Mouse (Mus musculus): ENCODE data around the gene Rpl13. TPM values are rescaled to one million over a fixed set of nuclear protein-coding genes. Genes with fewer than 3 reads are reported as not detected.
A peak's percentile ranks its signal among the peaks of the same experiment; 100 is the strongest.

Gene Rpl13
- total and polyA plus RNA-seq, 3 experiments, result 1,306 to 3,113 TPM; not detected in 1

DNA sequence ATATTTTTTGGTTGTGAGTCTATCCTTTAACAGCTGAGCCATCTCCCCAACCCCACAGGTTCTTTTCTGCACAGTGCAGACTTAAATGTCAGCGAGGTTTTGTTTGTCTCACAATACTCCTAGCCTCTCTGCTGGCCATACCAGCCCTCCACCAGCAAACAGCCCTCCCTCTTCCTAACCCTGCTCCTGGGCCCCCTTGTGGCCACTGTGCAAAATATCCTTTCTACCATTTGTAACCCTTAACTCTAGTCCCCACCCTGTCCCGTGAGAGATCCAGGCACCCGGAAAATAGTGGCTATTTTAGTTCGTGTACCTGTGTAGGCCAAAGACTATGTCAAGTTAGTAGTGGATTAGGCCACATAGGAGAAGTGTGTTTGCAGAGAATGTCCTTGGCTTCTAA, 8.5 kb downstream of the Rpl13 start:
- Histone ChIP-seq H3K27me3 (ENCODE audit: control insufficient read depth in 1 of 2, insufficient read depth in 2 of 2, low read length in 2 of 2) (no peaks in the 10 kb centered on the region), H3K36me3 (ENCODE audit: control insufficient read depth in 1 of 2, insufficient read depth in 2 of 2, low read length in 2 of 2) (peaks cover 0 to 13% of the 10 kb centered on the region in 2 experiments; a peak in 2 of 4 replicates), H3K9me3 (replicated peaks; ENCODE audit: insufficient read depth, low read length) (no peaks in the 10 kb centered on the region), H3K79me2 (ENCODE audit: control insufficient read depth, insufficient read depth, low read length, poor library complexity) (no peaks in the 10 kb centered on the region), H3K27ac (ENCODE audit: control insufficient read depth, low read depth, low read length) (no peak overlapping the region), H3K4me1 (ENCODE audit: control insufficient read depth in 1 of 2, insufficient read depth in 2 of 2, low read length in 2 of 2) (peaks cover 12 to 15% of the 10 kb centered on the region in 2 experiments), H3K4me3 (ENCODE audit: control insufficient read depth in 1 of 2, insufficient read depth in 1 of 2, low read depth in 2 of 2, low read length in 2 of 2) (no peak overlapping the region), H3K9ac (ENCODE audit: control insufficient read depth, low read depth, low read length, poor library complexity, severe bottlenecking) (no peak overlapping the region)
- no peak for TF ChIP-seq JUND (IDR thresholded peaks at IDR 0.05; ENCODE audit: low read depth, low read length)
- TF ChIP-seq USF1 (IDR thresholded peaks at IDR 0.05; ENCODE audit: low read depth, low read length), result 0 out of 2 replicates have a peak, but pooled peaks have one; percentile 5
- no peak for TF ChIP-seq USF2 (IDR thresholded peaks at IDR 0.05; ENCODE audit: borderline replicate concordance in 1 of 2, insufficient read depth in 1 of 2, low read depth in 1 of 2, low read length in 2 of 2)
- peak; percentile 51; the same call in 1 of the 2 replicates for TF ChIP-seq SIN3A (IDR thresholded peaks at IDR 0.05; ENCODE audit: low read length)
- TF ChIP-seq ZNF384 (IDR thresholded peaks at IDR 0.05; ENCODE audit: low read depth, low read length), result peak; percentile 30; the same call in 1 of the 2 replicates
- TF ChIP-seq EP300 (IDR thresholded peaks at IDR 0.05; ENCODE audit: low read depth in 1 of 2, low read length in 2 of 2), result no peak
- no peak for TF ChIP-seq ZMIZ1 (IDR thresholded peaks at IDR 0.05; ENCODE audit: low read depth, low read length)
- no peak for TF ChIP-seq MAFK (IDR thresholded peaks at IDR 0.05; ENCODE audit: borderline replicate concordance, low read depth, low read length)
- peak; percentile 80 for TF ChIP-seq SMC3 (IDR thresholded peaks at IDR 0.05; ENCODE audit: low read depth, low read length)
- TF ChIP-seq ZC3H11A (IDR thresholded peaks at IDR 0.05; ENCODE audit: low read depth, low read length), result peak; percentile 36
- TF ChIP-seq BHLHE40 (IDR thresholded peaks at IDR 0.05; ENCODE audit: borderline replicate concordance, low read depth, low read length), result peak; percentile 65; the same call in 1 of the 2 replicates
- peak; percentile 67 to 82 (median 78) for TF ChIP-seq CTCF (IDR thresholded peaks at IDR 0.05 in 2 of 3, conservative IDR thresholded peaks at IDR 0.05 in 1 of 3; ENCODE audit: control insufficient read depth in 1 of 3, insufficient read depth in 1 of 3, low read depth in 2 of 3, low read length in 3 of 3, poor library complexity in 1 of 3, severe bottlenecking in 1 of 3)
- no peak for TF ChIP-seq HCFC1 (IDR thresholded peaks at IDR 0.05; ENCODE audit: low read depth, low read length)
- no peak for TF ChIP-seq E2F4 (IDR thresholded peaks at IDR 0.05; ENCODE audit: borderline replicate concordance, low read depth, low read length)
- TF ChIP-seq RAD21 (IDR thresholded peaks at IDR 0.05; ENCODE audit: low read depth, low read length), result peak; percentile 43
- TF ChIP-seq POLR2AphosphoS2 (IDR thresholded peaks at IDR 0.05; ENCODE audit: low read length), result no peak
- TF ChIP-seq MAZ (IDR thresholded peaks at IDR 0.05; ENCODE audit: low read depth, low read length), result peak; percentile 91; the same call in 1 of the 2 replicates
- TF ChIP-seq MXI1 (IDR thresholded peaks at IDR 0.05; ENCODE audit: low read depth, low read length), result peak; percentile 33; the same call in 1 of the 2 replicates
- no peak for TF ChIP-seq TAL1 (IDR thresholded peaks at IDR 0.05; ENCODE audit: low read length)
- peak; percentile 88 for DNase-seq (ENCODE audit: low read depth, low spot score)

DNA sequence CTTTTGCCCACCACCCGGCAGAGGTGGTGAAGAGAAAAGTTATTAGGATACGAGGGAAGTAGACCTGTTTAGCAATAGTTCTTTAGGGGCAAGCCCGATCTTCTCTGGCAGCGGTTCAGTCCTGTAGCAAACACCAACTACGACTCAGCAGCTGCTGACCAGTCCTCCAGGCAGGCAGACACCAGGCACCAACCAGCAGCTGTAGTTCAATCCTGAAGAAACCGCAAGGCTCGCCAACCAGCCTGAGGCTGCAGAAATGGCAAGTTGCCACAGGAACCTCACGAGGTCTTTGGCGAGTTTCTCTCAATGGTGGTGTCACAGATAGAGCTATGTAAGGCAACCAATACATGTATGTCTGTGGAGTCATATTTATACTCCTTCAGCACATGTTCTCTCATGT, 10.7 kb downstream of the Rpl13 start:
- Histone ChIP-seq H3K9me3 (replicated peaks; ENCODE audit: insufficient read depth, low read length) (no peaks in the 10 kb centered on the region), H3K36me3 (ENCODE audit: control insufficient read depth in 1 of 2, insufficient read depth in 2 of 2, low read length in 2 of 2) (peaks cover 0 to 20% of the 10 kb centered on the region in 2 experiments; a peak in 2 of 4 replicates), H3K27me3 (ENCODE audit: control insufficient read depth in 1 of 2, insufficient read depth in 2 of 2, low read length in 2 of 2) (no peaks in the 10 kb centered on the region), H3K79me2 (ENCODE audit: control insufficient read depth, insufficient read depth, low read length, poor library complexity) (no peaks in the 10 kb centered on the region), H3K4me3 (ENCODE audit: control insufficient read depth in 1 of 2, insufficient read depth in 1 of 2, low read depth in 2 of 2, low read length in 2 of 2) (no peak overlapping the region), H3K4me1 (ENCODE audit: control insufficient read depth in 1 of 2, insufficient read depth in 2 of 2, low read length in 2 of 2) (peaks cover 21 to 29% of the 10 kb centered on the region in 2 experiments), H3K9ac (ENCODE audit: control insufficient read depth, low read depth, low read length, poor library complexity, severe bottlenecking) (no peak overlapping the region), H3K27ac (ENCODE audit: control insufficient read depth, low read depth, low read length) (no peak overlapping the region)
- TF ChIP-seq CHD2 (IDR thresholded peaks at IDR 0.05; ENCODE audit: low read length) (no peak), POLR2AphosphoS2 (IDR thresholded peaks at IDR 0.05; ENCODE audit: low read length) (no peak), NELFE (IDR thresholded peaks at IDR 0.05; ENCODE audit: low read depth, low read length) (no peak), GABPA (IDR thresholded peaks at IDR 0.05; ENCODE audit: low read depth, low read length) (no peak), CHD1 (IDR thresholded peaks at IDR 0.05; ENCODE audit: low read depth, low read length) (no peak), POLR2A (IDR thresholded peaks at IDR 0.05; ENCODE audit: control insufficient read depth in 1 of 2, insufficient read depth in 1 of 2, low read depth in 1 of 2, low read length in 2 of 2, poor library complexity in 1 of 2) (no peak), GATA1 (IDR thresholded peaks at IDR 0.05; ENCODE audit: low read depth, low read length) (no peak), ZKSCAN1 (IDR thresholded peaks at IDR 0.05; ENCODE audit: low read depth, low read length) (no peak), MXI1 (IDR thresholded peaks at IDR 0.05; ENCODE audit: low read depth, low read length) (no peak)
- peak; percentile 36 for DNase-seq (ENCODE audit: low read depth, low spot score)

Measured in MEL (cell line).